Mouse (Mus musculus) heart, adult 11 months (tissue): ENCODE measurements around the gene Hibch.
"Not testable (repeated sequence)": the region's sequence is repeated elsewhere in the genome, so short reads cannot be mapped to it uniquely, and the experiment has no call there.

Source experiments
- DNase-seq: peaks from one replicate; pipeline ENCODE4 v3.0.0; 2022

The Hibch gene

DNA sequence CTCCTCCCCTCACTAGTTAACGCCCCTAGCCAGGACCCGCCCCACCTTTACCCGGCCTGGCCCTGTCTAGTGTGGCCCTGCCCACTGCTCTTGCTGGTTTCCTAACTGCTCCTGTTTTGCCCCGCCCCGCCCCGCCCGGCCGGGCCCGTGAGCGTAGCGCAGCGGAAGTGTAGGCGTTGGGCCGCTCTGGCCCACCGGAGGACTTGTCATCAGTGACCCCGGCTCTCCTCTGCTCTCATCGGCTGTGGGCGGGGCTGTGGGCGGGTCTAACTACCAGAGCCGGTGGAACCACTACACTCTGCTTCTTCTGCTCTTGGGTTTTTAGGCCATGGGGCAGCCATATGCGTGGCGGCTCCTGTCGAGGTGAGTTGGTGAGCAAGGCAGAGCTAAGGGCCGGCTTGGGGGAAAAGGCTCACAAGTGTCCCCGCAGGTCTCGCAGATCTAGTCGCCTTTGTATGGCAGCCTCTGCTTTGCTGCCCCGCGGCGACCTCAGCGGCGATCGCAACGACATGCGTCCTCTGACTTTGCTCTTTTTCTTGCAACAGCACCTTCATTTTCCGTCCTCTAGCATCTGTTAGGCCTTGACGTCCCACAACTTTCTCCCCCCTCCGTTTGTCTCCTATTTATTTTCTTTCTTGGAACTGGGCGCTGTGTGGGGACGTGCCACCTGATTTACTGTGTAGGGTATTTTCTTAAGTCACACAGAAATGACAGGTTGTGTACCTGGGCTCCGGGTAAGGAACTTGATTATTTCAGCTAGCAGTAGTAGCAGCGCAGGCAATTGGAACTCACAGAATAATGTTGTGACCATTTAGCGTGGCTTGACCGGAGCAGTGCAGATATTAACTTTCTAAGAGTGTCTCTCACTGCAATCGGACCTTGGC, at the start of gene Hibch:
Gene Hibch (plus strand): TSS at position 148 of the 884 bp plus-strand sequence.
- DNase-seq = peak; percentile 100

DNA sequence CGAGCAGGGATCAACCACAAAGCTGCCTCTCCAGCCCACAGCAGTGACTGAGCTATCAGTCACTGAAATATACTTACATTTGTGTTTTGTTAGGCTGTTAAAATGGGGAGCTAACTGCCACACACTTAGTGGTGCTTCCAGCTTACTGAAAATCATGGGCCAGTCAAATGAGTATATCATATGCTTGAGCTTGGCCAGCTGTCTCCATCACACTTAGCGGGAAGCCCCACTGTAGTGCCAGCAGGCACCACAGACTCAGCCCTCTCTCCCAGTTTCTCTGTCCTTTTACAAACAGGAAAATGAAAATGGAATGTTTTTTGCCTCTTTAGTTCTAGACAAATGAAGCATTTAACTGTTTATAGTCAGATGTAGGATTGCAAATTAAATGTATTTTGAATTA, 48.8 kb upstream of the Hibch start:
- DNase-seq = no peak

DNA sequence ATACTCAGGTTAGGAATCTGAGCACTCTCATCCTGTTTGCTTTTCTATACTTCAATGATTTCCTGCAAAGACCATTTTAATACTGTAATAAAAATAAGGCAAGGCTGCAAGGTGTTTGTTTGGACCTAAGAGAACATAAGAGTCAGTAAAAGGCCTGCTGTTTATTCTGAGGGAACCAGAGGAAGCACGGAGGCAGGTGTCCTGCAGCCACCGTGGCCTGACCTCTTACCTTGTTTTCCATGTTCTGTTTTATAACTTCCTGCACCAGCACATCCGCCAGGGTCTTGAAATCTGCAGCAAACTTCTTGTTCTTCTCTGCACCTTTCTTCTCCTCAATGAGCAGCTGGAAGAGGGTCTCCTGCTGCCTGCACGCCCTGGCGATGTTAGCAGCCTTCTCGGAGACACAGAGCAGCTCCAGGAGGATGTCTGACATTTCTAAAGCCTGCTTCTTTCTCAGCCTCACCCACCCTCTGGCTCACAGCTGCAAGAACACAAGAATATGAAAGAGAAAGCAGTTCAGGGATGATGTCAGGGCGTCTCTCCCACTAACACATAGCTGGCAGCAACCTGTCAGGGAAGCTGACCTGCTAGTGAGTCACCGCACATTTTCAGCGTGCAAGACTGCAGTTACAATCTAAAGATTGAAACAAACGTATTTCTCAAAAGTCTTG, 45.5 kb upstream of the Hibch start:
- DNase-seq = peak; percentile 94

DNA sequence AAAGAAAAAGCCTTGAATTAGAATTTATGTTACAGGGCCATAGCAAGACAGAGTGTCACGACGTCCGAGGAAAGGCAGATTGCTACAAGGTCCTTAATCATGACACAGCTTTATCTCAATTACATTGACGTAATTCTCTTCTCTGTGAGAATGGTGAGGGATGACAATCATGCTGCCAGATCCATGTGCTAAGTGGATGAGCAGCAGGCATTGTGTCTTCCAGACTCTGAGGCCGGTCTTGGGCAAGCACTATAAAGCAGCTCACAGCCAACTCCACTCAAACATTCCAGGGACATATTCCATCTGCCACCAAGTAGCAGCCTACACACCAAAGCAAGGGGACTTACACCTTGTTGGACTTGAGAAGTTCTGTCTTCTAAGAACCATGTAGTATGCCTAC, 45.0 kb upstream of the Hibch start:
- DNase-seq = no peak

DNA sequence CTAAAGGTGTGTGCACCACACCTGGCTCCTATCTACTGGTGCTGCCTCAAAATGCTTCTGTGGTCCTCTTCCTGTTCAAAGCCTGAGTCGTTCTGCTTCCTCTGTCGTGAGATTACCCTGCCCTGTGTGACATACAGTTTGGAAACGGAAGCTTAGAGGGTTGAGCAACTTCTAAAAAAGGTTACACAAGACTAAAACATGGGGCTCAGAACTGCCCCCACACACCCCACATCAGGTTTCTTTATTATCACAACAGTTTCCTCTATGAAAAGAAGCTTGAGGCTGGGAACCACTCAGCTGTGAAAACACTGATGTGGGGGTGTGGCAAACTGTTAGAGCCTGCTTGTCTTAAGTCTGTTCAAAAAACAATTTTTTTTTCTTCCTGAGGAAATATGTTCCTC, 44.4 kb upstream of the Hibch start:
- peak; percentile 96 for DNase-seq

DNA sequence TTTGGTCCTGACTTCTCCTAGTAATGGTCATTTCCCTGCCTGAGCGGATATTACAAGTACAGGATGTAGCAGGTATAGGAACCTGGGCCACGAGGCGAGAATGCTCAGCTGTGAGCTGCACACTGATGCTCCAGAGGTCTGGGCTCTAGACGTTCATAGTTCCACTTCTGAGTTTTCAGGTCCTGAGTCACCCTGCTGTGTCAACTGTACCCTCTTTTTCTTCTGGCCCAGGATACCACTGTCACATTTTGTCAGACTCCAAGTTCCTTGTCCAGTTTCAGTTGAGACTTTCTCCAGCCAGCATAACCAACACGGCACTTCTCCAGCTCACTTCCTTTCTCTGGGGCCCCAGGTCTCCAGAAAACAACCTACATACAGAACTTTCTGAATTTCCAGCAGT, 43.1 kb upstream of the Hibch start:
- DNase-seq = no peak

DNA sequence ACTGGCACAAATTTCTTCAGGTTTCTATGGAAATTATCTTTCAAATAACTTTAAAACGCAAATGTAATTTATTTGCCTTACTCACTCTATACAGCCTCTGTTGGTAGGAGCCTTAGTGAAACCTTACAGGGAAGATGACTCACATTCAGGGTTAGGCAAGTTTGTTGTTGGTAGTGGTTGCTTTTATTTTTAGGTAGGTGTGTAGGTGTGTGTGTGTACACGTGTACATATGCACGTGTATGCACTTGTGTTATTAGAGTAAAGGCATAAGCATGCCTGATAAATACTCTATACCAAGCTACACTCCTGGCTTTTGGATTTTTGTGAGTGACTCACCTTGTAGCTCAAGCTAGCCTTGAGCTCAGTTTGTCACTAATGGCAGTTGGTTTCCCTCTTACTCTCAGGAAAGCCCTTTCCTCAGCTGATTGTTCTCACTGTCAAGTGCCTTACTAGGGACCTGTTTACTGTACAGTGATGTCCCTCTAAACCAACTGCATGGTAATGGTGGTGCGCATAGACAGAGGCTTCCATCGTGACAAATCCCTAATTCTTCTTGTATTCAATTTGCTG, 42.2 kb upstream of the Hibch start:
- no peak for DNase-seq

DNA sequence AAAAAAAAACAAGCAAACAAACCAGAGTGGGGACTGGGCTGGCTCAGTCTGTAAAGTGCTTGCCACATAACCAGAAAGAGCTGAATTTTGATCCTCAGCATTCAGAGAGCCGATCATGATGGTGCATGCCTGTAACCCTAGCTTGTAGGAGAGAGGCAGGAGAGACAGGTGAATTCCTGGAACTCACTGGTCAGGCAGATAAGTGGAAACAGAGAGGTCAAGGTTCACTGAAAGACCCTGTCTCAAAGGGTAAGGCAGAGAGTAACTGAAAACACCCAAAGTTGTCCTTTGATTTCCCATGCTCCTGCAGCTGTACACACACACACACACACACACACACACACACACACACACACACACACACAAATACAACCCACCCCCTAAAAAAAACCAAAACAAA, 39.7 kb upstream of the Hibch start:
- DNase-seq = no peak

DNA sequence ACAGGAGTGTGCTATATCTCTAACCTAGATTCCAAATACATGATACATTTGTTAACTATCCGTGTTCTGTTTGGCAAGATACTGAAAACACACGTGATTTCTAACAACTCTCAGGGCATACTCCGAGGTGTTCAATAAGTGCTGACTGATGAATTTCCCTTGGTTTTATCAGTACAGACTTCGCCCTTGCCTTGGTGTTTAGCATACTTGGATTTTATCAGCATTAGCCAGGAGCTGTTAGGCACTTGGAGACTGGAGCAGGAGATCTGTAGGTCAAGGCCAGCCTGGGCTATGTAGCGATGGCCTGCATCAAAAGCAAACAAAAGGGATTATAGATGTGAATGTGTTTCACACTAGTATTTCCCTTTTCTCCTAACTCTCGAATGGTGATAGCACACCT, 36.3 kb upstream of the Hibch start:
- DNase-seq = no peak

DNA sequence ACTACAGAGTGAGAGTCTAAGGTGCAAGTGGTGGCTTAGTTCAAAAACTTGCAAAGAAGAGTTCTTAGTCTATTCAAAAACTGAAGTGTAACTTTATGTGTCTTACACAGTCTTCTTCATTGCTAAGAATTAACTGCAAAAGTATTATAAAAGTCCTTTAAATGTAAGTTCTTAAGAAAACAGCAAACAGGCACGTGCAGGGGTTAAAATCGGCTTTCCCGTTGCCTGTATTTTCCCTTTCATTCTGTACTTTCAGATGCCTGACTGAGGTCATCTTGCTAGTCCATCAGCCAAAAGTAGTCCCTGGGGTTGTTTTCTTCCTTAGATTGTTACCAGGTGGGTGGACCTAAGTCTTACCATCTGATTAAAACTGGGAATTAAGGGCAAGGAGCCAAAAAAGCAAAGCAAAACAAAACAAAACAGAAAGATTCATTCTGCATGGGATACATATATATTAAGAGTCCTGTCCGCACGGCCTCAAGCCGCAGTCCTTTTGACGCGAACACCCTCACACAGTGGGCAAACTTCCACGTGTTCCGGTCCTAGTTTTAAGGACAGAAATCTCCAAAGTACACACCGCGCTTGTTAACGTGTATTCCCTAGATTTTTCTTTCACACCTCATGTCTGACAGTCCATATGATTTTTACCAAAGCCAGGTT, 28.4 kb upstream of the Hibch start:
- peak; percentile 93 for DNase-seq

DNA sequence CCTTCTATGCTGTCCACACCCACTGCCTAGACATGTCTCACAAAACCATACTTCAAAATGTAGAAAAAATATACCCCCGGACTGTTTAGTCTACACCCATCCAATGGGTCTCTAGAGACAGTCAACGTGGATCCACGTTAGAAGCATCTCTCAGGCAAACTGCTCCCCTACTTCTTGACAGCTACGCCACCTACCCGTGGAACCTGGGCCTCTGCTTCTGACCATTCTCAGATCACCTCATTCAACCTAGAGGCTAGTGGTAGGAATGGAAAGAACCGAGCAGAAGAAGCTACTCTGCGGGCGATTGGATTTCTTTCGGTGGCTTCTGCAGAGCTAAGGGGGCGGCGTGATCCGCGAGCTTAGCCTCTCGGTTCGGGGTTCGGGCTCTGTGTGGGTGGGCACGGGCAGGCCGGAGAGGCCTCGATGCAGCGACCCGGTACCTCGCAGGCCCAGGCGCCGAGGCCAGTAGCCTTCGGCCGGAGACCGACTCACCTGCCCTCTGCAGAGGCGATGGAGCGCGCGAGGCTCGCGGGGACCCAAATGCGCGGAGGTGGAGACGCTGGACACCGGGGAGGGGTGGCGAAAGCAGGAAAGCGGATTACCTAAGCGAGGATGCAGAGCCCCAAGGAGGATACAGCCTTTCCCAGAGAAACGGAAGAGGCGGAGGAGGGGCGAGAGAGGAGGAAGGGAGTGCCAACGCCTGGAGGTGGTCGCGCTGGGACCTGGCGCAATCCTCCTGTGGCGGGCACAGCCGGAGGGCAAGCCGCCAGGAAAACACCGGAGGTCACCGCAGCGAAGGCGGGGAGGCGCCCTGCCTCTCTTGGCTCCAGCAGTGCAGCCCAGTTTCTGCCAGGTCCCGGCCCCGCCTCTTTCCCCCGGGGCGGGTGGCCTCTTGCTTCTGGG, 27.6 kb upstream of the Hibch start, which contains the start of gene Inpp1:
Gene Inpp1 (minus strand): TSS at position 779 of the 903 bp plus-strand sequence.
- DNase-seq = peak; percentile 99

DNA sequence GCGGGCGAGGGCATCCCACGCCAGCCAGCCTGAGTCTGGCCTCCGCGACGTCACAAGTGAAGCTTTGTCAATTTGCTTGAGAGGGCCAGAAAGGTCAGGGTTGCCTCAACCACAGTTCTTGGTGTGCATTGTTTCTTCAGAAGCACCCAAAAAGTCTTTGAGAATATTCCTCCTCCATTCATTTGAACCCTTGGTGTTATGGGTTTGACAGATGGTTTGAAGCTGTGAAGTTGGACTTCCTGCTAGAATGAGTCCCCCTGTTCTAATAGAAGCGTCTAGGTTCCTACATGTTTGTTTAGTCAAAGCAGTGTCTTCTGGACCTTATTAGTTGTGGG, 26.9 kb upstream of the Hibch start:
- DNase-seq = no peak

DNA sequence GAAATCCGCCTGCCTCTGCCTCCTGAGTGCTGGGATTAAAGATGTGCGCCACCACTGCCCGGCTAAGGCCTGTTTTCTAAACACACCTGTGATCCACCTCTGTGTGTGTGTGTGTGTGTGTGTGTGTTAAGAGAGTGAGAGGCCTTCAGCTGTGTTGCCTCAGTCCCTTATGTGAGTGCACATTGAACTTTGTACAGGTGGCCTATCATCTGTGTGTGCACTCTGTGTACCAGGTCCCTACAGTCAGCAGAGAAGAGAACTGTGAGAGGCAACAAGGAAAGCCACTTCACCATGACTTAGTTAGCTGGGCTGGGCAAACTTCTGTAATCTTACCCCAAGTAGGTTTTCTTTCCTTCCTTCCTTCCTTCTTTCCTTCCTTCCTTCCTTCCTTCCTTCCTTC, 5.6 kb upstream of the Hibch start:
- DNase-seq = no peak

DNA sequence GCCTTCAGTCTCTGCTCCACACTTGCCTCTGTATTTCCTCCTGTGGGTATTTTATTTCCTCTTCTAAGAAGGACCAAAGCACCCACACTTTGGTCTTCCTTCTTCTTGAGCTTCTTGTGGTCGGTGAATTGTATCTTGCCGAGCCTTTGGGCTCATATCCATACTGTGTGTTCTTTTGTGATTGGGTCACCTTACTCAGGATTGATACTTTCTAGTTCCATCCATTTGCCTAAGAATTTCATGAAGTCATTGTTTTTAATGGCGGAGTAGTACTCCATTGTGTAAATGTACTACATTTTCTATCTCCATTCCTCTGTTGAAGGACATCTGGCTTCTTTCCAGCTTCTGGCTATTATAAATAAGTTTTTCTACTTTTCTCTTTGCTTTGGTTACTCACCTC, 375 bp upstream of the Hibch start:
- DNase-seq = no peak

DNA sequence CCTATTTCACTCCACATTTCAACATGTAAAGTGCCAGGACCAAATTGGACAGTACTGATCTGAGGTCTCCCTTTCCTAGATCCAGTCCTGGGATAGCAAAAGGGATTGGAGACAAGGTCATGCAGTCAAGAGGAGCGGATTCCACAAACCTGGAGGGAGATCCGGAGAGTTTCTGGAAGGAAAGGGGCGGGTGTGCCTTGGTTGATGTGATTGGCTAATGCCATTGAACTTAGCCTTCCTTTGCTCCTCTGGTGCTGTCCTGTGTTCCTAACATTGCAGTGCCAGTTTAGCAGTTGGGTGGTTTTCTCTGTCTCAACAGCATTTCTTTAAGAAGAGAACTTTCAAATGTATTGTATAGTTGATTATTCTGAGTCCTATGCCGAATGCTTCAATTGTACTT, 1.8 kb downstream of the Hibch start:
- DNase-seq = no peak

DNA sequence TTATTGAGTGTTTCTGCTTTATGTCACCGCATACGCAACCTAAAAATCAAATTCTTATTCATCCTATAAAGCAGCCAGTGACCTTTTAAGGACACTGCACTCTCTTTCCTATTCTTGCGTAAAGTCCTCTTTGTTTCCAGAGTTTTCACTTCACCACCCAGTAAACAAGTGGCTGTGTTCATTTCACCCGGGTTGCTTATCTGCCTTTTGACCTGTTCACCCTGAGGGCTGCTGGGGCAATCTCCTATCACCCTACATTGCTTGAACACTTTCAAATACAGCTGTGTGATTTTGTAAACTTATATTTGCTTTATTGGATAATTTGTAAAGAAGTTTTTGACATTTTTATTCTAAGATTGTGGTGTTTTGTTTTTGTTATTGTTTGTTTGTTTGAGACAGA, 4.7 kb downstream of the Hibch start:
- DNase-seq = no peak

DNA sequence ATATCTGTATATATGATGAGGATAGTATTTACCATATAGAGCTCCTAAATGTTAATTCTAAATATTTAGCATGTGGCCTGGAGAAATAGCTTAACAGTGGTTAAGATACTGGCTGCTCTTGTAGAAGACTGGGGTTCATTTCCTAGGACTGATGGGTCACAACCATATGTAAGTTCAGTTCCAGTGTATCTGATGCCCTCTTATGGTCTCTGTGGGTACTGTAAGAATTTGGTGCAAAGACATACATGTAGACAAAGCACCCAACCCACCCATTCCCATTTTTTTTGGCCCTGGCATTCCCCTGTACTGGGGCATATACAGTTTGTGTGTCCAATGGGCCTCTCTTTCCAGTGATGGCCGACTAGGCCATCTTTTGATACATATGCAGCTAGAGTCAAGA, 9.3 kb downstream of the Hibch start:
- DNase-seq = not testable (repeated sequence)

DNA sequence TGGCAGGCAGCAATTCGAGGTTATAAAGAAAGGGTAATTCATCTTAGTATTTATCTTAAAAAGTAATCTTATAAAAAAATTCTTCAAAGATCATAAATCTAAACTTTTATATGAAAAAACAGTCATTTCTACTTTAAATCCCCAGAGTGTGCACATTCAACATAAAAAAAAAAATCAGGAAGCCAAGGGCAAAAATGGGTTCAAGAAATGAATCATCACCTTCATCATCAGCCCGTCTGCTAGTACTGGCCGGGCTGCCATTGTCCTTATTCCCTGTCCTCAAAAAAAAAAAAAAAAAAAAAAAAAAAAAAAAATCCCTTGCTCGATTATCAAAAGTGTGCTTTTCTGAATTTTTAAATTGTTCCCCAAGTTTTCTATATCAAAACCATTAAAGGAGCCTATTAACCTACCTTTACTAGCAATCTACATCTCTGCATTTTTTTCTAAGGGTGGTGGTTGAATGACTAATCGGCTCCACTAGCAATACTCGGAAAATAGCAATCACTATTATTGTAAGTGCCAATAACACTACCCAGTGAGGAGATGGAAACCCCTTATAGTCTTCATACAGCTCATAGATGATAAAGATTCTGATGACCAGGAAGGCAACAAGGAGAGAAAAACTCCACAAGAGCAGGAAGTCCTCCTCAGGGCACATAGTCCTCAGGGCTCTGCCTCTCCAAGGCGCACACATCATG, 11.3 kb downstream of the Hibch start:
- no peak for DNase-seq

DNA sequence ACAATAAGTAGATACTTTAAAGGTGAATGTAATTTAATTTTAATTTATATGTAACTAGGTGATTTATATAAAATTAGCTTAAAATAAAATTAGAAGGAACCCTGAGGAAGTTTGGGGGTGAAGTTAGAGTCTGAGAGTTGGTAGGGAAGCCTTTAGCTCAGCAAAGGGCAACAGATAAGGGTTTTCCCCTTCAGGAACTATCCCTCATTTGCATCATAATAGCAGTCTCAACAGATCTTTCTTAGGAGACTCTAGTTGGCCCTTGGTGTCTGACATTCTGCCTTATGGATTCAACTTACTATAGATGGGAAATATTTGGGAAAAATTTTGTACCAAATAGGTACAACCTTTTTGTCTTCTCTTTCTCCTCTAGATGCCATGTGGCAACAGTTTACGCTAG, 19.5 kb downstream of the Hibch start:
- no peak for DNase-seq

DNA sequence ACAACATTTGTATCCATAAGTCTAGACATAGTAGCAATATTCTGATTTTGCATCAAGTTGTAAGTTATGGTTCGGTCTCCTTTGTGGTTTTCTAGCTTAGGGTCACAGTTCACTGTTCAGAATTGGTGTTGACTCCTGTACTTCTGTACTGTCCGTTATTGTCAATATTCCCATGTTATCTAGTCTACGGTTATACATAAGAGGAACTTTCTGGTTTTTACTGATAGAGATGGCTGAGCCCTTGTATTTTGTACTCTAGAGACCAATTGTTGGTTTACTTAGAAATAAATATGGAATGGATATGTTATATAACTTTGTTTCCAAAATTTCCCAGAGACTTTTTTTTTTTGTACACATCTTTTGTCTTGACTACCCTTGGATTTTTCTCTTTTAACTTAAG, 21.3 kb downstream of the Hibch start:
- no peak for DNase-seq

DNA sequence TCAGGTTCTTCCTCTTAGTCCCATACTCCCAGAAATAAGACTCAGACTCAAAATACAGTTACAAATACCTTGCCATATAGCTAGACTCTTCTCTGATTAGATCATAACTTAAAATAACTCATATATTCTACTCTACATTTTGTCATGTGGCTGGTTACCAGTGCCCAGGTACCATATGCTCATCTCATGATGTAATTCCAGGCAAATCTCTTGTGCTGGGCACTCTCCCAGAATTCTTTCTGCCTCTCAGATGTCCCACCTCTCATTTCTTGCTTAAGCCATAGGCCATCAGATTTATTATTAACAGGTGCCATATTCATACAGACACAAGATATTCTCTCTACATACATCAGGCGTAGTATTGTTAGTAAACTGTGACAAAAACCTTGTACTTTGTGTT, 23.1 kb downstream of the Hibch start:
- no peak for DNase-seq

DNA sequence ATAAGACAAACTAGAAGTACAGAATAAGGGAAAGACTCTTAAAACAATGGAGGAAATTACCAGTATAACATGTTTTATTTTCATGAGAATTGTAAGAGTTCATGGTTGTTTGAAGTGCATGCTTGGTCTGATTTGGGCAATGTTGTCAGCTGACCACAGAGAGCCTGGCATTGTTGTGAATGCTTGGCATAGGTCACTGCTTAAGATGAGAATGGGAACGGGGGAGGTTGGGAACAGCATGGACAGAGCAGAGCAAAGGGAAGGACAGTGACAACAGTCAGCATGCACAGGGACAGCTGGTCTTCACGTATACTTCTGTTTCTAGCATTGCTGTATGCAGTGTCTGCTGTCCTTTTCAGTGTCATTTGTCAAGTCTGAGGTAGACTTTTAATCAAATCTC, 39.5 kb downstream of the Hibch start:
- DNase-seq = no peak
